Mouse (Mus musculus) liver, embryonic 14.5 days (tissue): ENCODE measurements at regions not wholly inside any gene's neighbourhood (a gene's known extent, or its start where the extent isn't known, plus 50 kb on each side); places are given as distances from the start of the nearest gene placed in this dataset.

Experiments used
- CTCF ChIP-seq: IDR thresholded peaks from 2 replicates; pipeline ENCODE4 v1.5.1; 2016; ENCODE audit warnings: antibody characterized with exemption, low read depth, control low read depth
- EP300 ChIP-seq: IDR thresholded peaks from 2 replicates; pipeline ENCODE4 v1.6.1; 2016; ENCODE audit warnings: antibody characterized with exemption, low read depth

DNA sequence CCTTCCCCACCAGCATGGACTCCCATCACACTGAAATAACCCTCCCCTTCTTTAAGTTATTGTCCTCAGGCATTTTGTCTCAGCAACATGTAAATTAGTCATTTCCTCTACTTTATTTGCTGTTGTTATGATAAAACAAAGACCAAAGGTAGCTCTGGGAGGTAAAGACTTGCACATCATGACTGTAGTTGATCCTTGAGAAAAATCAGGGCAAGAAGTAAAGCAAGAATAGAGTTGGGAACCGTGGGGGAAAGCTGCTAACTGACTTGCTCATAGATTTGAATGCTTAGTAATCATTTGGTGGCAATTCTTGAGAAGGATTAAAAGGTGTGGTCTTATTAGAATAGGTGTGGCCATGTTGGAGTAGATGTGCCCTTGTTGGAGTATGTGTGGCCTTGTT lies 473.8 kb upstream of the Nrp1 start:
- TF ChIP-seq CTCF (no peak), EP300 (no peak)
